Mouse (Mus musculus): ENCODE measurements around the gene Cdc42ep2.

- no peak for TF ChIP-seq MAZ (IDR thresholded peaks at IDR 0.05; ENCODE audit: low read depth, low read length)
- no peak for TF ChIP-seq TBP (conservative IDR thresholded peaks at IDR 0.05; ENCODE audit: low read depth, low read length)
- no peak for TF ChIP-seq MAX (IDR thresholded peaks at IDR 0.05; ENCODE audit: low read length)
- no peak for TF ChIP-seq RAD21 (IDR thresholded peaks at IDR 0.05; ENCODE audit: low read depth, low read length)
- no peak for TF ChIP-seq UBTF (IDR thresholded peaks at IDR 0.05; ENCODE audit: low read depth, low read length)
- no peak for TF ChIP-seq TCF12 (IDR thresholded peaks at IDR 0.05; ENCODE audit: low read depth, low read length)
- TF ChIP-seq ELF1 (IDR thresholded peaks at IDR 0.05; ENCODE audit: low read depth, low read length), result no peak
- TF ChIP-seq NRF1 (IDR thresholded peaks at IDR 0.05; ENCODE audit: low read depth, low read length), result no peak
- TF ChIP-seq MAFK (IDR thresholded peaks at IDR 0.05; ENCODE audit: insufficient replicate concordance, low read length), result no peak
- no peak for TF ChIP-seq USF1 (IDR thresholded peaks at IDR 0.05; ENCODE audit: low read depth, low read length)
- TF ChIP-seq USF2 (conservative IDR thresholded peaks at IDR 0.05; ENCODE audit: low read depth, low read length), result no peak
These were observed 25.6 kb upstream of the Cdc42ep2 start for GRCm38 (mm10) chr19:5950218-5950617.
